8 mouse cellular contexts compared by ENCODE assay signal in genomic region chr7:73196851-73197531, GRCm38 (mm10).
DNase-seq lines count a peak whose midpoint lies in the region.

No protein-coding gene starts in this region.

- peak; percentile 68 for DNase-seq in left cerebral cortex, adult 11 months (ENCODE audit: low spot score)
- no peak for DNase-seq in left cerebral cortex, adult 18-20 months (ENCODE audit: low spot score in 2 of 2)
- peak; percentile 25 to 47 for DNase-seq in cerebellum, postnatal 25 days
- no peak for DNase-seq in hindbrain, embryonic 10.5 days (ENCODE audit: low spot score)
- peak; percentile 49 to 63 for DNase-seq in left cerebral cortex, postnatal 14 days (ENCODE audit: low spot score in 2 of 2)
- DNase-seq in testis, postnatal 10 days (ENCODE audit: low spot score), result peak; percentile 86
- DNase-seq in gastrocnemius, postnatal 36 days, result no peak
- no peak for DNase-seq in B cell, adult 2 months

- H3K4me3 ChIP-seq in hindbrain, embryonic 10.5 days, result no peak overlapping the region

- WGBS in hindbrain, embryonic 10.5 days, result 64% methylated on average over 12 of the region's 12 CpGs

- H3K27ac ChIP-seq in hindbrain, embryonic 10.5 days, result peak overlapping the region; percentile 75

- H3K9me3 ChIP-seq in hindbrain, embryonic 10.5 days, result peaks cover 15% of the 10 kb centered on the region

- no peaks in the 10 kb centered on the region; the same call in 1 of the 2 replicates for H3K27me3 ChIP-seq in hindbrain, embryonic 10.5 days (ENCODE audit: insufficient read depth, poor library complexity, severe bottlenecking)

- H3K36me3 ChIP-seq in hindbrain, embryonic 10.5 days, result peaks cover 12% of the 10 kb centered on the region; the same call in 1 of the 2 replicates

- H3K4me1 ChIP-seq in hindbrain, embryonic 10.5 days (replicated peaks), result peaks cover 30% of the 10 kb centered on the region

- intact Hi-C loops in left cerebral cortex, postnatal 14 days (cut with DNase I), result no loop called here
- intact Hi-C loops in gastrocnemius, postnatal 36 days (cut with DNase I), result no loop called here

Comparison
In these comparisons a context has a peak if more than half of its experiments do, and no peak if none do; other contexts are left out.
1. DNase-seq: peak in left cerebral cortex, adult 11 months (single experiment), cerebellum, postnatal 25 days (2 of 2), left cerebral cortex, postnatal 14 days (2 of 2) and testis, postnatal 10 days (single experiment); none in left cerebral cortex, adult 18-20 months (0 of 2), hindbrain, embryonic 10.5 days (single experiment), gastrocnemius, postnatal 36 days (0 of 2) and B cell, adult 2 months (0 of 2).